Mouse (Mus musculus): ENCODE measurements around the gene Cdk5r1. TPM values are rescaled to one million over a fixed set of nuclear protein-coding genes. Genes with fewer than 3 reads are reported as not detected.

Gene Cdk5r1
- total and polyA plus RNA-seq, 3 experiments, result 1.1 to 1.2 TPM; not detected in 1

DNA sequence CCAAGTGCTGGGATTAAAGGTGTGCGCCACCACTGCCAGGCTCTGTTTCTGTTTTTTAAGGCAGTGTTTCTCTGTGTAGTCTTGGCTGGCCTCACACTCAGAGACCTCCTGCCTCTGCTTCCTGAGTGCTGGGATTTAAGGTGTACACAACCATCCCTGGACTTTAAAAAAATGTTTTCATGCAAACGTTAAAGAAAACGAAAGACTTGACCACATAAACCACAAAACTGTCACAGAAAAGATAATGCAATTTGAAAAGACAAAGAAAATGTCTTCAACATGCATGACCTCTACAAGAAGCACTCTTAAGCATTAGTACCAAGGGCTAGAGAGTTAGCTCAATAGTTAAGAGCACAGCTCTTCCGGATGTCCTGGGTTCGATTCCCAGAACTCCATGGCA, 47.4 kb downstream of the Cdk5r1 start (continued):
- TF ChIP-seq NRF1 (IDR thresholded peaks at IDR 0.05; ENCODE audit: insufficient read depth, low read depth, low read length, poor library complexity, severe bottlenecking) (no peak), TAL1 (IDR thresholded peaks at IDR 0.05; ENCODE audit: low read length) (no peak), MAZ (IDR thresholded peaks at IDR 0.05; ENCODE audit: low read depth, low read length) (no peak), MAFK (IDR thresholded peaks at IDR 0.05; ENCODE audit: borderline replicate concordance, low read depth, low read length) (no peak), CHD1 (IDR thresholded peaks at IDR 0.05; ENCODE audit: low read depth, low read length) (no peak)

DNA sequence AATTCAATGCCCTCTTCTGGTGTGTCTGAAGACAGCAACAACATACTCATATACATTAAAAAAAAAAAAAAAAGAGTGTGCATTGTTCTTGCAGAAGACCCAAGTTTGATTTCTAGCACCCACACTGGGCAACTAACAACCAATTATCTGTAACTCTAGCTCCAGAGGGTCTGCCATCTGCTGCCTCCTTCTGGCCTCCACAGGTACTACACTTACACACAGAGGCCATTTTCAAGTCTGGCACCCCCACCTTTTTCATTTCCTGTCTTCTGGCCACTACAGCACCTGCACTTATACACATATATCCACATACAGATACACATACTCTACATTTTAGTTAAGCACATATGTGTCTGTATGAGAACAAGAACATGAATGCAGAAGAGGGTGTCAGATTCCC, 50.9 kb downstream of the Cdk5r1 start:
- TF ChIP-seq POLR2AphosphoS5 (IDR thresholded peaks at IDR 0.05; ENCODE audit: borderline replicate concordance, low read depth, low read length) (no peak), ZC3H11A (IDR thresholded peaks at IDR 0.05; ENCODE audit: low read depth, low read length) (peak; percentile 4; the same call in 1 of the 2 replicates), MAZ (IDR thresholded peaks at IDR 0.05; ENCODE audit: low read depth, low read length) (no peak), SMC3 (IDR thresholded peaks at IDR 0.05; ENCODE audit: low read depth, low read length) (peak; percentile 57), CTCF (IDR thresholded peaks at IDR 0.05 in 2 of 3, conservative IDR thresholded peaks at IDR 0.05 in 1 of 3; ENCODE audit: control insufficient read depth in 1 of 3, insufficient read depth in 1 of 3, low read depth in 2 of 3, low read length in 3 of 3, poor library complexity in 1 of 3, severe bottlenecking in 1 of 3) (peak; percentile 49 to 72 (median 65)), TCF12 (IDR thresholded peaks at IDR 0.05; ENCODE audit: low read depth, low read length) (0 out of 2 replicates have a peak, but pooled peaks have one; percentile 10), RAD21 (IDR thresholded peaks at IDR 0.05; ENCODE audit: low read depth, low read length) (peak; percentile 41)
- no peak overlapping the region for H3K27ac ChIP-seq (ENCODE audit: control insufficient read depth, low read depth, low read length)
- H3K27me3 ChIP-seq (ENCODE audit: control insufficient read depth in 1 of 2, insufficient read depth in 2 of 2, low read length in 2 of 2), result no peaks in the 10 kb centered on the region
- peaks cover 15 to 20% of the 10 kb centered on the region in 2 experiments for H3K4me1 ChIP-seq (ENCODE audit: control insufficient read depth in 1 of 2, insufficient read depth in 2 of 2, low read length in 2 of 2)
- no peaks in the 10 kb centered on the region for H3K79me2 ChIP-seq (ENCODE audit: control insufficient read depth, insufficient read depth, low read length, poor library complexity)
- H3K36me3 ChIP-seq (ENCODE audit: control insufficient read depth in 1 of 2, insufficient read depth in 2 of 2, low read length in 2 of 2), result peaks cover 2 to 17% of the 10 kb centered on the region in 2 experiments; a peak in 2 of 4 replicates
- DNase-seq (ENCODE audit: low read depth, low spot score), result peak; percentile 53
- no peak overlapping the region for H3K9ac ChIP-seq (ENCODE audit: control insufficient read depth, low read depth, low read length, poor library complexity, severe bottlenecking)
- no peaks in the 10 kb centered on the region for H3K9me3 ChIP-seq (replicated peaks; ENCODE audit: insufficient read depth, low read length)
- no peak overlapping the region for H3K4me3 ChIP-seq (ENCODE audit: control insufficient read depth in 1 of 2, insufficient read depth in 1 of 2, low read depth in 2 of 2, low read length in 2 of 2)

DNA sequence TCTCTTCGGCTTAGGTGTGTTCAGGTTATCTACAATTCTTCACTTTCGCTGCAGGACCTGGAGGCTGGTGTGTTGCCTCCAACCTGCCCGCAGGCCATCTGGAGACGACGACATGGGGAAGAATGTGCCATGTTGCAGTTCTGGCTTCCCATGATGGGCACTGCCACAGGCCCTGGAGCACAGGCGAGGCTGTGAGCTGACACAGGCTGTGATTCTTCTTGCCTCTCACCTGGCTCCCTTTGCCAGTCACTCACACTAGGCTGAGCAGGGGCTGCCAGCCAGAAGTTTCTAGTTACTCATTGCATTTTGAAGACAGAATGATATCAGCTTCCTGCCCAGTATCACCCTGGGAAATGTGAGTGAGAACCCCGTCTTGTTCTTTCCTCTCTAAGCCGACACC, 52.3 kb downstream of the Cdk5r1 start:
- peaks cover 2 to 7% of the 10 kb centered on the region in 2 experiments; a peak in 3 of 4 replicates for H3K36me3 ChIP-seq (ENCODE audit: control insufficient read depth in 1 of 2, insufficient read depth in 2 of 2, low read length in 2 of 2)
- no peaks in the 10 kb centered on the region for H3K79me2 ChIP-seq (ENCODE audit: control insufficient read depth, insufficient read depth, low read length, poor library complexity)
- H3K27me3 ChIP-seq (ENCODE audit: control insufficient read depth in 1 of 2, insufficient read depth in 2 of 2, low read length in 2 of 2), result no peaks in the 10 kb centered on the region
- H3K9me3 ChIP-seq (replicated peaks; ENCODE audit: insufficient read depth, low read length), result no peaks in the 10 kb centered on the region
- H3K4me3 ChIP-seq (ENCODE audit: control insufficient read depth in 1 of 2, insufficient read depth in 1 of 2, low read depth in 2 of 2, low read length in 2 of 2), result no peak overlapping the region
- peaks cover 10% of the 10 kb centered on the region in 2 experiments; a peak in 3 of 4 replicates for H3K4me1 ChIP-seq (ENCODE audit: control insufficient read depth in 1 of 2, insufficient read depth in 2 of 2, low read length in 2 of 2)
- TF ChIP-seq EP300 (IDR thresholded peaks at IDR 0.05; ENCODE audit: low read depth in 1 of 2, low read length in 2 of 2) (no peak), E2F4 (IDR thresholded peaks at IDR 0.05; ENCODE audit: borderline replicate concordance, low read depth, low read length) (no peak), CHD2 (IDR thresholded peaks at IDR 0.05; ENCODE audit: low read length) (no peak), ZNF384 (IDR thresholded peaks at IDR 0.05; ENCODE audit: low read depth, low read length) (no peak), TCF12 (IDR thresholded peaks at IDR 0.05; ENCODE audit: low read depth, low read length) (no peak), RCOR1 (IDR thresholded peaks at IDR 0.05; ENCODE audit: low read depth, low read length) (no peak), NRF1 (IDR thresholded peaks at IDR 0.05; ENCODE audit: insufficient read depth, low read depth, low read length, poor library complexity, severe bottlenecking) (no peak), USF1 (IDR thresholded peaks at IDR 0.05; ENCODE audit: low read depth, low read length) (no peak), POLR2A (IDR thresholded peaks at IDR 0.05; ENCODE audit: control insufficient read depth in 1 of 2, insufficient read depth in 1 of 2, low read depth in 1 of 2, low read length in 2 of 2, poor library complexity in 1 of 2) (no peak), MAX (IDR thresholded peaks at IDR 0.05; ENCODE audit: low read length) (no peak), RAD21 (IDR thresholded peaks at IDR 0.05; ENCODE audit: low read depth, low read length) (no peak), TBP (IDR thresholded peaks at IDR 0.05; ENCODE audit: low read depth, low read length) (no peak), JUND (IDR thresholded peaks at IDR 0.05; ENCODE audit: low read depth, low read length) (no peak), SIN3A (IDR thresholded peaks at IDR 0.05; ENCODE audit: low read length) (no peak), MEF2A (IDR thresholded peaks at IDR 0.05; ENCODE audit: extremely low read depth, insufficient replicate concordance, low read depth, low read length, poor library complexity, severe bottlenecking) (no peak), ZC3H11A (IDR thresholded peaks at IDR 0.05; ENCODE audit: low read depth, low read length) (no peak), HCFC1 (IDR thresholded peaks at IDR 0.05; ENCODE audit: low read depth, low read length) (no peak)
- no peak overlapping the region for H3K27ac ChIP-seq (ENCODE audit: control insufficient read depth, low read depth, low read length)
- H3K9ac ChIP-seq (ENCODE audit: control insufficient read depth, low read depth, low read length, poor library complexity, severe bottlenecking), result no peak overlapping the region
- DNase-seq (ENCODE audit: low read depth, low spot score), result no peak

Data from MEL (cell line).